Comparison of ENCODE assay signal across 12 mouse cellular contexts in the genomic region with DNA sequence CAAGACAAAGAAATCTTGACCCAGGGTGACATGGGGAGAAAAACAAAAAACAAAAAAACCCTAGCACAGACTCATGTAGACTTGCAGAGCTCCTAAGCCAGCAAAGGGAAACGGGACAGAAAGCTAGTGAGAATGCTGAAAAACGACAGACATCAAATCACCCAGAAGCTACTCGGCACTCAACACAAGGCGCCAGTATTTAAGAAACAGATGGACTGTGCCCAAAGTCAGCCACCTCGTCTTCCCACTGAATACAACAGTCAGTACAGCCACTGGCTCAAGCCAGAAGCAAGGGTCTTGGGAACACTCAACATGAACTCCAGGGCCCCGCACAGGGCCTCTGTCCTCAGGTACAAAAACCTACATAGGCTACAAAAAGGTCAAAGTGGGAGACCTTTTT. TPM values are rescaled to one million over a fixed set of nuclear protein-coding genes. Genes with fewer than 3 reads are reported as not detected.
A peak's percentile ranks its signal among the peaks of the same experiment; 100 is the strongest.
DNase-seq lines count a peak whose midpoint lies in the region; ATAC-seq and TF ChIP-seq lines count a peak whose summit lies in the region.
"Had no signal": no experiment of that assay in that cellular context is flagged by ENCODE, and none has a peak within 500 bp of the region (broad histone marks: within the 10 kb centered on the region; RNA-seq: fewer than 3 reads in every experiment).

No protein-coding gene starts in this region.

- peak; percentile 18 for DNase-seq in lung, adult 2 months
- DNase-seq in lung, postnatal 14 days, result no peak
- DNase-seq in forebrain, postnatal 0 days, result peak; percentile 24
- DNase-seq in left cerebral cortex, adult 9 months (ENCODE audit: low spot score in 2 of 2), result no peak
- no peak for DNase-seq in right cerebral cortex, postnatal 10 days (ENCODE audit: low spot score in 2 of 2)
- DNase-seq: heart, postnatal 36 days; kidney, adult 8-10 months; lung, adult 18-20 months had no signal

- no peak for TF ChIP-seq CTCF in lung, adult 2 months (IDR thresholded peaks at IDR 0.05; ENCODE audit: insufficient read depth, low read length)
- TF ChIP-seq CTCF in forebrain, postnatal 0 days (IDR thresholded peaks at IDR 0.05; ENCODE audit: low read depth), result no peak

- ATAC-seq in forebrain, embryonic 12.5 days (ENCODE audit: low FRiP score), result no peak
- ATAC-seq in forebrain, postnatal 0 days, result no peak
- ATAC-seq in midbrain, embryonic 15.5 days (replicated peaks), result no peak

- H3K27ac ChIP-seq in forebrain, embryonic 12.5 days, result 0 out of 2 replicates have a peak overlapping the region, but pooled peaks have one; percentile 25
- 0 out of 2 replicates have a peak overlapping the region, but pooled peaks have one; percentile 35 for H3K27ac ChIP-seq in forebrain, postnatal 0 days (ENCODE audit: low read depth, low read length)
- H3K27ac ChIP-seq in midbrain, embryonic 15.5 days, result 0 out of 2 replicates have a peak overlapping the region, but pooled peaks have one; percentile 31

- H3K27me3 ChIP-seq in forebrain, embryonic 12.5 days, result no peaks in the 10 kb centered on the region
- H3K27me3 ChIP-seq in forebrain, postnatal 0 days (ENCODE audit: insufficient read depth, low read length), result no peaks in the 10 kb centered on the region
- no peaks in the 10 kb centered on the region for H3K27me3 ChIP-seq in midbrain, embryonic 15.5 days (replicated peaks)
- H3K27me3 ChIP-seq: CH12.LX; limb, embryonic 12.5 days had no signal

- H3K36me3 ChIP-seq in forebrain, embryonic 12.5 days (replicated peaks), result no peaks in the 10 kb centered on the region; the same call in 1 of the 2 replicates
- no peaks in the 10 kb centered on the region for H3K36me3 ChIP-seq in forebrain, postnatal 0 days (ENCODE audit: insufficient read depth)
- H3K36me3 ChIP-seq in midbrain, embryonic 15.5 days (replicated peaks), result no peaks in the 10 kb centered on the region
- H3K36me3 ChIP-seq: limb, embryonic 12.5 days had no signal

- peaks cover 62% of the 10 kb centered on the region for H3K4me1 ChIP-seq in lung, adult 2 months (ENCODE audit: control insufficient read depth, insufficient read depth, low read length)
- H3K4me1 ChIP-seq in forebrain, embryonic 12.5 days, result peaks cover 83% of the 10 kb centered on the region
- H3K4me1 ChIP-seq in forebrain, postnatal 0 days (ENCODE audit: insufficient read depth), result peaks cover 37% of the 10 kb centered on the region
- peaks cover 66% of the 10 kb centered on the region for H3K4me1 ChIP-seq in midbrain, embryonic 15.5 days

- peak overlapping the region; percentile 4; the same call in 1 of the 2 replicates for H3K4me2 ChIP-seq in forebrain, embryonic 12.5 days
- no peak overlapping the region for H3K4me2 ChIP-seq in forebrain, postnatal 0 days (ENCODE audit: low read depth)
- no peak overlapping the region for H3K4me2 ChIP-seq in midbrain, embryonic 15.5 days
- H3K4me2 ChIP-seq: limb, embryonic 12.5 days had no signal

- no peak overlapping the region for H3K9ac ChIP-seq in forebrain, embryonic 12.5 days
- H3K9ac ChIP-seq in forebrain, postnatal 0 days, result no peak overlapping the region
- H3K9ac ChIP-seq in midbrain, embryonic 15.5 days, result no peak overlapping the region

- no peaks in the 10 kb centered on the region for H3K9me3 ChIP-seq in forebrain, embryonic 12.5 days
- H3K9me3 ChIP-seq in forebrain, postnatal 0 days (ENCODE audit: low read length), result no peaks in the 10 kb centered on the region
- no peaks in the 10 kb centered on the region for H3K9me3 ChIP-seq in midbrain, embryonic 15.5 days
- H3K9me3 ChIP-seq: limb, embryonic 12.5 days had no signal

- no peak overlapping the region for H3K4me3 ChIP-seq in lung, adult 2 months (replicated peaks; ENCODE audit: extremely low read depth, low read depth, low read length)
- no peak overlapping the region for H3K4me3 ChIP-seq in forebrain, embryonic 12.5 days (replicated peaks)
- H3K4me3 ChIP-seq in forebrain, postnatal 0 days (ENCODE audit: low read depth, low read length), result no peak overlapping the region
- no peak overlapping the region for H3K4me3 ChIP-seq in midbrain, embryonic 15.5 days
- H3K4me3 ChIP-seq: limb, embryonic 12.5 days had no signal

- no peak for TF ChIP-seq POLR2A in lung, adult 2 months (IDR thresholded peaks at IDR 0.05; ENCODE audit: borderline replicate concordance, extremely low read depth, low read depth, low read length)

- WGBS in lung, adult 2 months, result 41% methylated on average over 6 of the region's 6 CpGs
- 71% methylated on average over 6 of the region's 6 CpGs for WGBS in forebrain, embryonic 12.5 days
- WGBS in forebrain, postnatal 0 days, result 34% methylated on average over 6 of the region's 6 CpGs
- 48% methylated on average over 6 of the region's 6 CpGs for WGBS in midbrain, embryonic 15.5 days

RNA-seq across cellular contexts. Expression of a gene that starts 7.8 kb away (rescaled TPM):
- polyA plus RNA-seq in lung, adult 2 months (2012; rRNA removed), result 65.5 and 78.9 TPM in 2 replicates
- 26.0 and 27.0 TPM in 2 replicates for polyA plus RNA-seq in forebrain, embryonic 12.5 days (2016; fragmentation: Nextera tagmentation; extraction: Ambion mirVana)
- total RNA-seq in forebrain, postnatal 0 days (2014; rRNA removed), result 12.7 and 13.4 TPM in 2 replicates
- 11.6 and 16.8 TPM in 2 replicates for polyA plus RNA-seq in forebrain, postnatal 0 days (2015; fragmentation: Nextera tagmentation; extraction: Ambion mirVana)
- 25.6 and 27.6 TPM in 2 replicates for polyA plus RNA-seq in midbrain, embryonic 15.5 days (2015; fragmentation: Nextera tagmentation; extraction: Ambion mirVana)

Comparison
In these comparisons a context has a peak if more than half of its experiments do, and no peak if none do; other contexts are left out.
1. DNase-seq: peak in lung, adult 2 months (single experiment) and forebrain, postnatal 0 days (single experiment); none in lung, postnatal 14 days (single experiment), left cerebral cortex, adult 9 months (0 of 2) and right cerebral cortex, postnatal 10 days (0 of 2).
2. Peak in every context shown above with its lines, with median percentiles within 50 percentile points of each other: H3K27ac ChIP-seq.